Comparison of ENCODE assay signal across 7 mouse cellular contexts in genomic region chr12:116485591-116486403, GRCm38 (mm10). TPM values are rescaled to one million over a fixed set of nuclear protein-coding genes. Genes with fewer than 3 reads are reported as not detected.
DNase-seq lines count a peak whose midpoint lies in the region; ATAC-seq lines count a peak whose summit lies in the region.

TSS of gene Ptprn2 (plus strand) at chr12:116485720.

- 0 out of 2 replicates have a peak within 1 kb of the TSS, but pooled peaks have one; percentile 41 for H3K9ac ChIP-seq in heart, embryonic 12.5 days
- H3K9ac ChIP-seq in kidney, embryonic 15.5 days = 0 out of 2 replicates have a peak within 1 kb of the TSS, but pooled peaks have one; percentile 27
- peak within 1 kb of the TSS; percentile 54 for H3K9ac ChIP-seq in limb, embryonic 13.5 days
- H3K9ac ChIP-seq in midbrain, embryonic 13.5 days (replicated peaks) = peak within 1 kb of the TSS; percentile 84

- peak within 1 kb of the TSS; percentile 64 for H3K4me3 ChIP-seq in heart, embryonic 12.5 days
- H3K4me3 ChIP-seq in kidney, embryonic 15.5 days (replicated peaks) = peak within 1 kb of the TSS; percentile 55
- H3K4me3 ChIP-seq in limb, embryonic 13.5 days = peak within 1 kb of the TSS; percentile 53
- H3K4me3 ChIP-seq in midbrain, embryonic 13.5 days (replicated peaks) = peak within 1 kb of the TSS; percentile 74

- H3K4me2 ChIP-seq in heart, embryonic 12.5 days = peak within 1 kb of the TSS; percentile 99
- peak within 1 kb of the TSS; percentile 97 for H3K4me2 ChIP-seq in kidney, embryonic 15.5 days
- H3K4me2 ChIP-seq in limb, embryonic 13.5 days (replicated peaks) = peak within 1 kb of the TSS; percentile 99
- H3K4me2 ChIP-seq in midbrain, embryonic 13.5 days (replicated peaks) = peak within 1 kb of the TSS; percentile 89

- DNase-seq in adrenal gland, postnatal 4 days (ENCODE audit: low spot score in 2 of 2) = peak; percentile 55 to 66
- peak; percentile 88 for DNase-seq in embryo, embryonic 10.5 days (ENCODE audit: low spot score)
- peak; percentile 14 to 25 for DNase-seq in spleen, postnatal 36 days (ENCODE audit: low spot score in 2 of 2)

- no peaks in the 10 kb centered on the region for H3K9me3 ChIP-seq in heart, embryonic 12.5 days (replicated peaks)
- H3K9me3 ChIP-seq in kidney, embryonic 15.5 days (replicated peaks) = no peaks in the 10 kb centered on the region
- H3K9me3 ChIP-seq in limb, embryonic 13.5 days = no peaks in the 10 kb centered on the region
- no peaks in the 10 kb centered on the region for H3K9me3 ChIP-seq in midbrain, embryonic 13.5 days

- no peak within 1 kb of the TSS for H3K27ac ChIP-seq in heart, embryonic 12.5 days (ENCODE audit: poor library complexity, severe bottlenecking)
- no peak within 1 kb of the TSS for H3K27ac ChIP-seq in kidney, embryonic 15.5 days
- H3K27ac ChIP-seq in limb, embryonic 13.5 days = no peak within 1 kb of the TSS
- H3K27ac ChIP-seq in midbrain, embryonic 13.5 days = peak within 1 kb of the TSS; percentile 94

- WGBS in heart, embryonic 12.5 days = under 1% methylated on average over 77 of the region's 86 CpGs
- WGBS in kidney, embryonic 15.5 days = under 1% methylated on average over 68 of the region's 86 CpGs
- 1% methylated on average over 72 of the region's 86 CpGs for WGBS in limb, embryonic 13.5 days
- WGBS in midbrain, embryonic 13.5 days = under 1% methylated on average over 79 of the region's 86 CpGs

- H3K4me1 ChIP-seq in heart, embryonic 12.5 days (replicated peaks) = peaks cover 9% of the 10 kb centered on the region
- H3K4me1 ChIP-seq in kidney, embryonic 15.5 days = peaks cover 13% of the 10 kb centered on the region
- H3K4me1 ChIP-seq in limb, embryonic 13.5 days = peaks cover 6% of the 10 kb centered on the region
- peaks cover 25% of the 10 kb centered on the region for H3K4me1 ChIP-seq in midbrain, embryonic 13.5 days (replicated peaks)

- H3K36me3 ChIP-seq in heart, embryonic 12.5 days = no peaks in the 10 kb centered on the region
- no peaks in the 10 kb centered on the region for H3K36me3 ChIP-seq in kidney, embryonic 15.5 days
- H3K36me3 ChIP-seq in limb, embryonic 13.5 days = no peaks in the 10 kb centered on the region
- H3K36me3 ChIP-seq in midbrain, embryonic 13.5 days = no peaks in the 10 kb centered on the region

- peak; percentile 88 for ATAC-seq in heart, embryonic 12.5 days (ENCODE audit: insufficient number of reproducible peaks, low FRiP score)
- peak; percentile 99 for ATAC-seq in kidney, embryonic 15.5 days (replicated peaks; ENCODE audit: low FRiP score)
- ATAC-seq in limb, embryonic 13.5 days (ENCODE audit: low FRiP score, low read depth) = peak; percentile 93
- ATAC-seq in midbrain, embryonic 13.5 days = peak; percentile 94

- H3K27me3 ChIP-seq in heart, embryonic 12.5 days (replicated peaks) = peaks cover 28% of the 10 kb centered on the region
- H3K27me3 ChIP-seq in kidney, embryonic 15.5 days = peaks cover 24% of the 10 kb centered on the region
- peaks cover 33% of the 10 kb centered on the region for H3K27me3 ChIP-seq in limb, embryonic 13.5 days
- H3K27me3 ChIP-seq in midbrain, embryonic 13.5 days = peaks cover 12% of the 10 kb centered on the region; the same call in 1 of the 2 replicates

RNA-seq across cellular contexts. Expression of gene Ptprn2, which starts in this region (rescaled TPM):
- total RNA-seq in adrenal gland, postnatal 4 days (2021) = 10 to 100 TPM; 22.2 to 28.1 TPM
- 0.05 TPM in 2 replicates for polyA plus RNA-seq in heart, embryonic 12.5 days (2016; fragmentation: Nextera tagmentation; extraction: Ambion mirVana)
- polyA plus RNA-seq in kidney, embryonic 15.5 days (2015; fragmentation: Nextera tagmentation; extraction: Ambion mirVana) = 0.10 and 0.18 TPM in 2 replicates
- 0.10 and 0.19 TPM in 2 replicates for polyA plus RNA-seq in limb, embryonic 13.5 days (2015; fragmentation: Nextera tagmentation; extraction: Ambion mirVana)
- polyA plus RNA-seq in midbrain, embryonic 13.5 days (2015; fragmentation: Nextera tagmentation; extraction: Ambion mirVana) = 14.9 and 15.9 TPM in 2 replicates

Comparison
In these comparisons a context has a peak if more than half of its experiments do, and no peak if none do; other contexts are left out.
1. RNA of gene Ptprn2 (polyA plus RNA-seq): 14.9 to 15.9 TPM in midbrain, embryonic 13.5 days; 0.10 to 0.19 TPM in limb, embryonic 13.5 days, 0.10 to 0.18 TPM in kidney, embryonic 15.5 days and 0.05 TPM in heart, embryonic 12.5 days; every median in the first group is over 10 times any median in the second.
2. Peak in ATAC-seq, H3K4me3 ChIP-seq, H3K9ac ChIP-seq and H3K4me2 ChIP-seq in heart, embryonic 12.5 days; RNA of the gene not detected or under 1 TPM.
3. Peak in ATAC-seq, H3K4me3 ChIP-seq, H3K9ac ChIP-seq and H3K4me2 ChIP-seq in kidney, embryonic 15.5 days; RNA of the gene not detected or under 1 TPM.
4. Peak in ATAC-seq, H3K4me3 ChIP-seq, H3K9ac ChIP-seq and H3K4me2 ChIP-seq in limb, embryonic 13.5 days; RNA of the gene not detected or under 1 TPM.
5. DNase-seq: peak in every context shown above with its lines; median percentile 88 in embryo, embryonic 10.5 days; 60 in adrenal gland, postnatal 4 days; 20 in spleen, postnatal 36 days.
6. H3K9ac ChIP-seq: peak in every context shown above with its lines; median percentile 84 in midbrain, embryonic 13.5 days; 54 in limb, embryonic 13.5 days; 41 in heart, embryonic 12.5 days; 27 in kidney, embryonic 15.5 days.
7. Peak in every context shown above with its lines, with median percentiles within 50 percentile points of each other: ATAC-seq, H3K4me2 ChIP-seq and H3K4me3 ChIP-seq.